Mouse (Mus musculus) kidney, postnatal 0 days (tissue): ENCODE data around the gene B3glct. TPM values are rescaled to one million over a fixed set of nuclear protein-coding genes. Genes with fewer than 3 reads are reported as not detected.

Source experiments
- ATAC-seq: fragments of 200-750 bp; cut with Nextera tagmentation; replicated peaks from 2 replicates; pipeline ENCODE4 v1.8.0; 2017; ENCODE audit warnings: low read depth, moderate number of reproducible peaks, moderate TSS enrichment, moderate library complexity; ENCODE audit not compliant: low FRiP score
- DNase-seq: peaks from one replicate; pipeline ENCODE4 v3.0.0-alpha.2; 2016; ENCODE audit warnings: low spot score
- H3K27ac ChIP-seq: fragments of 300-500 bp; sonication (generic); 2 replicates; pipeline ENCODE4 v1.5.1; 2014; ENCODE audit warnings: mild to moderate bottlenecking
- H3K27me3 ChIP-seq: fragments of 300-500 bp; sonication (generic); 2 replicates; pipeline ENCODE4 v1.6.1; 2014; ENCODE audit warnings: low read length, mixed read lengths; ENCODE audit not compliant: insufficient read depth
- H3K36me3 ChIP-seq: fragments of 300-500 bp; sonication (generic); 2 replicates; pipeline ENCODE4 v1.6.1; 2014; ENCODE audit warnings: low read length, mixed read lengths; ENCODE audit not compliant: insufficient read depth
- H3K4me1 ChIP-seq: fragments of 300-500 bp; sonication (generic); replicated peaks from 2 replicates; pipeline ENCODE4 v1.6.1; 2014; ENCODE audit warnings: antibody characterized with exemption, low read length, mixed read lengths; ENCODE audit not compliant: insufficient read depth
- H3K4me2 ChIP-seq: fragments of 300-500 bp; sonication (generic); 2 replicates; pipeline ENCODE4 v1.6.1; 2014; ENCODE audit warnings: mild to moderate bottlenecking, low read length, moderate library complexity, mixed read lengths
- H3K4me3 ChIP-seq: fragments of 300-500 bp; sonication (generic); replicated peaks from 2 replicates; pipeline ENCODE4 v1.5.1; 2014; ENCODE audit warnings: low read depth, low read length
- H3K9ac ChIP-seq: fragments of 300-500 bp; sonication (generic); 2 replicates; pipeline ENCODE4 v1.6.1; 2014; ENCODE audit warnings: low read depth, low read length
- H3K9me3 ChIP-seq: fragments of 300-500 bp; sonication (generic); replicated peaks from 2 replicates; pipeline ENCODE4 v1.6.1; 2016; ENCODE audit warnings: low read length, inconsistent platforms, mixed read lengths
- CTCF ChIP-seq: IDR thresholded peaks from 2 replicates; pipeline ENCODE4 v1.5.1; 2016; ENCODE audit warnings: antibody characterized with exemption, low read depth, mild to moderate bottlenecking, moderate library complexity
- WGBS: fragments of 180-500 bp; shearing (Covaris S2); extraction: QIAGEN DNeasy Blood & Tissue Kit; methylation state at CpG from one replicate; pipeline ENCODE4 v1.1.7; 2014; 5-methylcytosine and 5-hydroxymethylcytosine counted together
- polyA plus RNA-seq: library from polyadenylated mRNA; unstranded; fragments of >200 nt; fragmentation: Nextera tagmentation; extraction: Ambion mirVana; gene quantifications from 2 replicates; pipeline ENCODE4 v1.2.1, GENCODE M21; 2015

B3glct gene
- polyA plus RNA-seq, 1 experiment from 2014 or later, result 15.4 TPM

DNA sequence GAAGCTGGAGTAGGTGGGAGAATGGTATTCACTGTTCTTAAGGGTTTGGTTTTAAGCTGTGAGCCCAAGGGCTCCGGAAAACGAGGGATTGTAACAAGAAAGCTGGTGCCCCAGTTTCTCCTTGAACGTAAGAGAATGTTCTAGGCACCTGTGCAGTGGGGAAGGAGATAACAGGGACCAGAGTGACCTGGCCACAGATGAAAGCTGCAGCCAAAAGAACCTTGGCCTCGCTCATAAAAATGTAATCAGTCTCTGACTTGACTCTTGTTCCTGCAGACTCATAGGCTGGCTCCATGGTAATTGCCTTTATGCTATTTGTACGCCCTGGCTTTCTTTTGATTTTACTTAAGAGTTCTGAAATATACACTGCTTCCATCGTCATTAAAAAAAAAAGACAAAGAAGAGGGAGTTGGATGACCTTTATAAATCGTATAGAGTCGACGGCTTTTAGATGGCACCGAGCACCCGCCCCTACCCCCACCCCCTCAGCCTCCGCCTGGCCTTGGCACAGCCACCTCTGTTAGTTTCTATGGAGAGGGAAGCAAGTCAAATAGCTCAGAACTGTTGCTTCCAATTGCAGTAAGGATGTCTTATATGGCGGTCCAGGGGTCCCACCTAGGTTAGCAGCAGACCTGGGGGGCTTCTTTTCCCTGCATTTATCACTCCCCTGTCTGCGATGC lies 28.4 kb upstream of the B3glct start:
- no peak overlapping the region for H3K4me3 ChIP-seq
- H3K4me1 ChIP-seq, result no peaks in the 10 kb centered on the region
- 67% methylated on average over 14 of the region's 14 CpGs for WGBS
- no peak overlapping the region for H3K4me2 ChIP-seq
- no peaks in the 10 kb centered on the region for H3K36me3 ChIP-seq
- no peak for ATAC-seq
- no peaks in the 10 kb centered on the region for H3K9me3 ChIP-seq
- TF ChIP-seq CTCF, result no peak
- no peak overlapping the region for H3K9ac ChIP-seq
- H3K27me3 ChIP-seq, result no peaks in the 10 kb centered on the region
- DNase-seq, result no peak
- H3K27ac ChIP-seq, result no peak overlapping the region

DNA sequence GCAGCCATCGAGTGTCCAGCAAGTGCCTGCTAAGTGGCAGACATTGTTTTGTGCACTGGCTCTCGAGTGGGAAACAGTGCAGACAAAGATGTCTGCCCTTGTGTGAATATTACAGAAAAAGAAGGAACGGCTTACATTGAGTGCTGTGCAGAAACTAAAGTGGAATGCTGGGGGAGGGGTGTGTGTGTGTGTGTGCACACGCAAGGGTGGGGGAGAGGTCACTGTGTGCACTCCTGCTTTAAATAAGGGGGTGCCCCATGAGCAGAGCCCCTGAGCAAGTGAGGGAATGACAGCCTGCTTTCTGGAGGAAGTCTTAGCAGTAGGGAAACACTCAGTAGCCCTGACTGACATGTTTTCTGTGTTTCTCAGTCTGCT lies 27.9 kb upstream of the B3glct start:
- no peak overlapping the region for H3K9ac ChIP-seq
- DNase-seq (no peak), ATAC-seq (no peak)
- H3K9me3 ChIP-seq, result no peaks in the 10 kb centered on the region
- 63% methylated on average over 4 of the region's 4 CpGs for WGBS
- no peak overlapping the region for H3K27ac ChIP-seq
- H3K27me3 ChIP-seq, result no peaks in the 10 kb centered on the region
- TF ChIP-seq CTCF, result no peak
- no peaks in the 10 kb centered on the region for H3K4me1 ChIP-seq
- H3K4me3 ChIP-seq, result no peak overlapping the region
- no peaks in the 10 kb centered on the region for H3K36me3 ChIP-seq
- H3K4me2 ChIP-seq, result no peak overlapping the region

DNA sequence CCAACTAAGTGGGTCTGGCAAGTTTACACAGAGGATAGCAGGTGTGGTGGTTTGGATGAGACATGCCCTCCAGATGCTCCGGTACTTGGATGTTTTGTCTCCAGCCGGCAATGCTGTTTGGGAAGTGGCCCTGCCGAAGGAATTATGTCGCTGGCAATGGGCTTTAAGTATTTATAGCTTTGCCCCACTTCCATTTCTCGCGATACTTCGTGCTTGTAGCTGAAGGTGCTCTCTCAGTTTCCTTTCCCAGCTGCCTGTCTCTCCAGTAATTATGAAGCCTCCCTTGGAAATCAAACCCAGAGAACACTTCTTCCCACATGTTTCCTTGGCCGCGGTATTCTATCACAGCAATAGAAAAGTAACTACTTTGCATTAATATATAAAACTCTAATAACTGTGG lies 22.4 kb upstream of the B3glct start:
- H3K4me1 ChIP-seq, result no peaks in the 10 kb centered on the region
- no peaks in the 10 kb centered on the region for H3K36me3 ChIP-seq
- DNase-seq, result no peak
- no peaks in the 10 kb centered on the region for H3K9me3 ChIP-seq
- no peaks in the 10 kb centered on the region for H3K27me3 ChIP-seq
- WGBS, result 81% methylated on average over 9 of the region's 9 CpGs
- TF ChIP-seq CTCF, result no peak
- H3K4me3 ChIP-seq, result no peak overlapping the region
- no peak for ATAC-seq
- no peak overlapping the region for H3K9ac ChIP-seq
- H3K4me2 ChIP-seq, result no peak overlapping the region
- H3K27ac ChIP-seq, result no peak overlapping the region

DNA sequence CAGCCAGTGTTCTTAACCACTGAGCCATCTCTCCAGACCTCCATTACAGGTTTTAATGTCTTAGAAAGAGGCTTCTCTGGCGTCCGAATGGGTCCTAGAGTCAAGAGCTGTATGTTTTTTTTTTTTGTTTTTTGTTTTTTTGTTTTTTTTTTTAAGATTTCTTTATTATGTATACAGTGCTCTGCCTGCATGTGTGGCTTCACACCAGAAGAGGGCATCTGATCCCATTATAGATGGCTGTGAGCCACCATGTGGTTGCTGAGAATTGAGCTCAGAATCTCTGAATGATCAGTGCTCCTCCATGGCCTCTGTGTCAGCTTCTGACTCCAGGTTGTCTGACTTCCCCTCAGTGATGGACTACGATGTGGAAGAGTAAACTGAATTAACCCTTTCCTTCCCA lies 20.0 kb upstream of the B3glct start:
- whole genome bisulfite sequencing, result 53% methylated on average over 3 of the region's 3 CpGs
- ATAC-seq (no peak), DNase-seq (no peak)
- Histone ChIP-seq H3K36me3 (no peaks in the 10 kb centered on the region), H3K4me2 (no peak overlapping the region), H3K4me1 (no peaks in the 10 kb centered on the region), H3K27ac (no peak overlapping the region), H3K4me3 (no peak overlapping the region), H3K27me3 (no peaks in the 10 kb centered on the region), H3K9ac (no peak overlapping the region), H3K9me3 (no peaks in the 10 kb centered on the region)
- TF ChIP-seq CTCF, result no peak

DNA sequence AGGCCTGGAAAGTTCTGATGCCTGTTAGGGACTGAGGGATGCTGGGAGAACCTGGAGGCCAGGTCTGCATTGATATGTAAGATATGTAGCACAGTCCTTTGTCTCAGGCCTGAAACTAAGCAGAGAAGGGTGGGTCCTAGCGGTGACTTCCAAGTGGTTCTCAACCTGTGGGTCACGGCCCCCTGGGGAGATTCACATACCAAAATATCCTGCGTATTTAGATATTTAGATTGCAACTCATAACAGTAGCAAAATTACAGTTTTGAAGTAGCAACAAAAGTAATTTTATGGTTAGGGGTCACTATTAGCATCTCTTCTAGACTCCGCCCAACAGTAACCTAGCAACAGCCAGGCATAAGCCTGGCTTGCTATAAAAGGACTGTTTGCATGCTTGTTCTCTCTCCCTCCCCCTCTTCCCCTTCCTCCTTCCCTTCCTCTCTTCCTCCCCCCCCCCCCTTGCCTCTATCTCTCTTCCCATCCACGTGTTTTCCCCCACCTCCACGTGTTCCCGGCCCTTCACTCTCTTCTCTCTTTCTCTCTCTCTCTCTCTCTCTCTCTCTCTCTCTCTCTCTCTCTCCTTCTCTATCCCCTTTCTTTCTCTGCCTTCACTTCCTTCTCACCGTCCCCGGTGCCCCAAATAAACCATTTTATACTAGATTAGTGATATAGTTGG lies 19.2 kb upstream of the B3glct start:
- DNase-seq, result no peak
- Histone ChIP-seq H3K27ac (no peak overlapping the region), H3K9ac (no peak overlapping the region), H3K4me2 (no peak overlapping the region), H3K4me3 (no peak overlapping the region), H3K27me3 (no peaks in the 10 kb centered on the region), H3K4me1 (no peaks in the 10 kb centered on the region), H3K9me3 (no peaks in the 10 kb centered on the region), H3K36me3 (no peaks in the 10 kb centered on the region)
- 68% methylated on average over 9 of the region's 9 CpGs for WGBS
- TF ChIP-seq CTCF, result no peak
- no peak for ATAC-seq

DNA sequence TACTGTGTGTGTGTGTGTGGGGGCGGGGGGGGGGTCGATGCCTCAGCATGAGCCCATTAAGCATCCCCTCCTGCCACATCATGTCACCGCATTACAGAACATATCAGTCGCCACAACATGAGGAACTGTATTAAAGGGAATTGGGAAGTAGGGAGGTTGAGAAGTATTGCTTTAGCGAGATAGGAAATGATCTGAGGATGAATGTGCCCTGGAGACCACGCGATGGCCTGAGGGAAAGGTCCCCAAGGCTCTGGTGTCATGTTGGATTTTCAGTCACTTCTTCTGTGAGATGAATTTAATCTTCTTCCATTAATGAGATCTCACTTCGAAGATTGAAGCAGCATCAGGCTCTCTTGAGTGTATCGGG lies 18.6 kb upstream of the B3glct start:
- Histone ChIP-seq H3K9me3 (no peaks in the 10 kb centered on the region), H3K9ac (no peak overlapping the region), H3K36me3 (no peaks in the 10 kb centered on the region), H3K4me2 (no peak overlapping the region), H3K4me3 (no peak overlapping the region), H3K27ac (no peak overlapping the region), H3K27me3 (no peaks in the 10 kb centered on the region), H3K4me1 (no peaks in the 10 kb centered on the region)
- ATAC-seq (no peak), DNase-seq (no peak)
- TF ChIP-seq CTCF, result no peak
- 70% methylated on average over 7 of the region's 9 CpGs for WGBS
